Mouse (Mus musculus): Measurements from ENCODE around the gene Scn8a. TPM values are rescaled to one million over a fixed set of nuclear protein-coding genes. Genes with fewer than 3 reads are reported as not detected.

The Scn8a gene
- total RNA-seq, 2 experiments from 2014 or later = 0.03 to 0.14 TPM

DNA sequence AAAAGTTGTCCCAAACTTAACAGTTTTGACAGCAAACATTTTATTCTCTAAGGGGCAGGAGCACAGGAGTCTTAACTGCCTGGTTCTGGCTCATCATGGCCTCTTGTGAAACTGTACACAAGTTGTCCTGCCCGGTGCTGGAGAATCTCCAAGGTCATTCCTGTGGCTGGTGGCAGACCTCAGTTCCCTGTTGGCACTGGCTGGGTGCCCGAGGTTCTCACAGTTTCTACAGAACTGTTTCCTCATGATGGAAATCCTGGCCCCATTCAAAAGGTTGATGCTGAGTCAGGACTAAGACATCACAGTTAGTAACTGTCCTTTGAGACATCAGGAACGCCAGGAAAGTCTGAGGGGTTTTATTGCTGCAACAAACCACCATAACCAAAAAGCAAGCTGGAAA lies 217.3 kb downstream of the Scn8a start:
- no peak for TF ChIP-seq CTCF (IDR thresholded peaks at IDR 0.05)
- Histone ChIP-seq H3K27ac (peak overlapping the region; percentile 76), H3K4me3 (no peak overlapping the region)
- intact Hi-C loops (cut with DNase I) = no loop called here
- peak; percentile 89 for DNase-seq

- intact Hi-C loops (cut with DNase I) = no loop called here
- no peak for TF ChIP-seq CTCF (IDR thresholded peaks at IDR 0.05)
- no peak overlapping the region for H3K4me3 ChIP-seq
- H3K27ac ChIP-seq = no peak overlapping the region
- DNase-seq = no peak
These were observed 218.6 kb downstream of the Scn8a start for GRCm38 (mm10) chr15:101088291-101088690.

GRCm38 (mm10) chr15:101091551-101091950 lies 221.9 kb downstream of the Scn8a start:
- intact Hi-C loops (cut with DNase I) = no loop called here
- H3K27ac ChIP-seq = no peak overlapping the region
- H3K4me3 ChIP-seq = no peak overlapping the region
- DNase-seq = no peak
- TF ChIP-seq CTCF (IDR thresholded peaks at IDR 0.05) = no peak

GRCm38 (mm10) chr15:101092121-101092828 lies 222.6 kb downstream of the Scn8a start:
- TF ChIP-seq CTCF (IDR thresholded peaks at IDR 0.05) = no peak
- peak overlapping the region; percentile 73 for H3K27ac ChIP-seq
- H3K4me3 ChIP-seq = peak overlapping the region; percentile 40
- DNase-seq = no peak
- intact Hi-C loops (cut with DNase I) = no loop called here

- H3K27ac ChIP-seq = peak overlapping the region; percentile 73
- intact Hi-C loops (cut with DNase I) = no loop called here
- no peak for TF ChIP-seq CTCF (IDR thresholded peaks at IDR 0.05)
- peak; percentile 68 for DNase-seq
- H3K4me3 ChIP-seq = peak overlapping the region; percentile 40
These were observed 223.4 kb downstream of the Scn8a start for GRCm38 (mm10) chr15:101092829-101093648.

GRCm38 (mm10) chr15:101093988-101094387 lies 224.3 kb downstream of the Scn8a start:
- Histone ChIP-seq H3K4me3 (no peak overlapping the region), H3K27ac (no peak overlapping the region)
- intact Hi-C loops (cut with DNase I) = no loop called here
- no peak for TF ChIP-seq CTCF (IDR thresholded peaks at IDR 0.05)
- no peak for DNase-seq

GRCm38 (mm10) chr15:101094979-101095378 lies 225.3 kb downstream of the Scn8a start:
- Histone ChIP-seq H3K27ac (no peak overlapping the region), H3K4me3 (no peak overlapping the region)
- intact Hi-C loops (cut with DNase I) = no loop called here
- DNase-seq = no peak
- TF ChIP-seq CTCF (IDR thresholded peaks at IDR 0.05) = no peak

- no peak overlapping the region for H3K27ac ChIP-seq
- no peak for TF ChIP-seq CTCF (IDR thresholded peaks at IDR 0.05)
- no peak overlapping the region for H3K4me3 ChIP-seq
These were observed 225.7 kb downstream of the Scn8a start for GRCm38 (mm10) chr15:101095392-101095791.

More at GRCm38 (mm10) chr15:101095392-101095791, 225.7 kb downstream of the Scn8a start:
- no peak for DNase-seq
- intact Hi-C loops (cut with DNase I) = no loop called here

Other genes starting within 250 kb of the Scn8a start
- 1 to 10 TPM; 1.9 to 3.5 TPM for gene Smagp, start 232.9 kb upstream of the Scn8a start, total RNA-seq (2021)
- under 1 TPM in 1 of 2 experiments, not detected in 1; 0.69 TPM for gene Bin2, start 200.3 kb upstream of the Scn8a start, total RNA-seq (2021)
- gene Cela1, start 181.9 kb upstream of the Scn8a start, total RNA-seq (2021) = not detected
- under 1 TPM; 0.10 to 0.14 TPM for gene Galnt6, start 140.5 kb upstream of the Scn8a start, total RNA-seq (2021)
- 1 to 10 TPM; 1.5 to 1.9 TPM for gene Slc4a8, start 108.1 kb upstream of the Scn8a start, total RNA-seq (2021)
- gene Gm47841, start 177.5 kb downstream of the Scn8a start, total RNA-seq (2021) = not detected
- under 1 TPM; 0.67 to 0.77 TPM for gene Fignl2, start 208.7 kb downstream of the Scn8a start, total RNA-seq (2021)
- not detected for gene Ankrd33, start 245.9 kb downstream of the Scn8a start, total RNA-seq (2021)

Measured in gastrocnemius, adult 2 months (tissue).